Mouse (Mus musculus) 3T3-L1 (cell line): ENCODE measurements at regions not wholly inside any gene's neighbourhood (a gene's known extent, or its start where the extent isn't known, plus 50 kb on each side); places are given as distances from the start of the nearest gene placed in this dataset.

ENCODE experiments used
- DNase-seq: peaks from one replicate; pipeline ENCODE4 v3.0.0-alpha.2; 2015; ENCODE audit warnings: low read depth, low spot score

DNA sequence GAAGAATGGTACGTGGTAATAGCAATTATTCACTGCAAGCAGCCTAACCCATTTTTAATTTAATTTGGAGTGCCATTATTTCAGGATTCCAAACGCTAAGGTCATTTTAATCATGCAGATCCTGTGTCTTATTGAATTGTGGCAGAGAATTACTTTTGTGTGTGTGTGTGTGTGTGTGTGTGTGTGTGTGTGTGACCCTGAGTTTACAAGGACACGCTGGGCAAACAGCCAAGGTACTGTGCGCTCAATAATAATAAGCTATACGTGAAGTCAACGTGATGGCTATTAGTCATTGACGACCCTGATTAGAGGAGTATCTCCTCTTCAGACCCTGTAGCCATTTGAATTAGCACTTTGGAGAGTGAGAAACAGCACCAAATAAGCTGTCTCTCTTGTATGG lies 144.1 kb downstream of the Klf7 start:
- DNase-seq, result no peak

DNA sequence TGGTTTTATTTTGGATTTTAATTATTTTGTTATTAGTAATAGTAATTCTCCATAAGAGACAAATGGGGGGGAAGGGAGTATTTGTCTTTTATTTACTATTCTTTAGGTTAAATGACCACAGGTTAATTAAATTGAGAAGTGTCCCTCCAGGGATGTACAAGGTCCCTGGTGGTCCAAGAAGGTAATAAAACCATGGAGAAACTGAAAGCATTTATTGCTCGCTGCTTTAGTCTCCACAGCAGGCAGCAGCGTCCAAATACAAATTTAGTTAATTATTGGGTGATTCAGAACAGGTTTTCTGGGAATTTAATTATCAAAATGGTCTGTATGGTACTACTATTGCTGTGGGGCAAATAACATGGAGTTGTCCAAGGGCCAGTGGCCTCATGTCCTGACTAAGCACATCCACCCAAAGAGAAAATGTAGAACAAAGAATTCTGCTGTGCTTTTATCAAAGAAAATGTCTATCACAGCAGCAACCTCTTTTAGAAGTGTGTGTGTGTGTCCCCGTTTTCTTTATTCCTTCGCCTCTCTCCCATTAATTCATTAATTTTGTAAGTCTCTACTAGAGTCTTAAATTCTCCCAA lies 144.7 kb downstream of the Klf7 start:
- DNase-seq, result no peak

DNA sequence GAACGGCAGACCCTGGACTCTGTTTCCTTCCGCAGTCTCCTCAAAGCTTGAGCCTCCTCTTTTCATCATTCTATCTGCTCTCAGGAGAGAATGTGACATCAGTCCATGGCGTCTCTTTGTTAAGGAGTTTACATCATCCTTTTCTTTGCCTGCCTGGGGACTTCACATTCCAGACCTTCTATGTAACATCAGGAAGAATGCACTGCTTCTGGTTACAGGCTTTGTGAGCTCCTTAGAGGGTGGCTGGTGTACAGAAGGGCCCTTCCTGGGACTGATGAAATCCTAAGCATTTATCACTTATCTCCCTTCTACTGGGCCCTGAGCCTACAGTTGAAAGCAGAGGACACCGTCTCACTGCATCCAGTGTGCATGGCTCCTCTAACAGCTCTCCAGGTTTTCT lies 145.2 kb downstream of the Klf7 start:
- DNase-seq, result peak; percentile 57

DNA sequence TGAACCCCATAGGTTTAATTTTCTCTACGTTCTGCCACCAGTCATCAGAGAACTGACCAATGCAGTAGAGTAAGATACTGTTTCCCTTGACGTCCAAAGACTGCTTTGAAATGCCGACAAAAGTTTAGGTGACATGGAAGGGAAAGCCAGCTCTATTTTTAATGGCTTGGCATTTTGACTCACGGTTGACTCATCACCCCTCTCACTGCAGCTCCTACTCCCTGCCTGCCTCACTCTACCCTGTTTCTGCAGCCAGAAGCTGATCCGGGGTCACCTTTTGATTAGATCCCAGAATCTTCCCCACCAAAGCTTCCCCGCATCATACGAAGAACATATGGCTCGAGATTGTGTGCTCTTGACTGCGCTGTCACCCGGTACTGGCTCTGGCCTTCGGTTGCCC lies 154.2 kb downstream of the Klf7 start:
- DNase-seq, result peak; percentile 40

DNA sequence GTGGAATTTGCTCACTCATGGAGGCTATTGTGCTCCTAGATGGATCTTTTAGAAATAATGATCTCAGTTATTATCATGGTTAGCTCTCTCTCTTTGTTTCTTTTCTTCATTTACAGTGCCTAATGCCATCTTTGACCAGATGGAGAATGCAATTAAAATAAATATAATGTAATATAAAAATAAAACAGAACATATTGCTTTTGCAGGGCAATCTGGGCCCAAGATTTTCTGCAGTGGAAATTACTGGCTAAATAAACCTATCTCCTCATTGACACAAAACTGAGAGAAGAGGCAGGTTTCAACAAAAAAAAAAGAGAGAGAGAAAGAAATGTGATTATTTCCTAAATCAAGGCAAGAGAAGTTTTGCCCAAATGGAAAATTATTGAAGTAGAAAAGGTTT lies 156.6 kb downstream of the Klf7 start:
- no peak for DNase-seq

DNA sequence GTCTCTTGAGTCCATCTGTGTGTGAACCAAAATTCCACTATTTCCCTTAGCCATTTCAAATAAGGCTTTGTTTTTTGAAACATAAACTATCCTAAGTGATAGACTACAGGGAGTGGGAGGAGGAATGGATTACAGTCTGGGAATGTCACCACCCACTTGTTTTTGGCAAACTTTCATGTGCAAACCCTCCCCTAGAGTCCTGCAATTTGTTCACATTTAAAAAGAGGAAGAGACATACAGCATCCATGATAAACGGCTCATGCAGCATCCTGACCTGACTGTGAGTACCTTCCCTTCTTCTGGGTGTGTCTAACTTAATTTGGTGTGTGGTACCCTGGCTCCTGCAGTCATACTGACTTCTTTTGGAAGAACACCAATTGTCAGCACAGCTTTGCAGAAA lies 157.6 kb downstream of the Klf7 start:
- DNase-seq, result peak; percentile 16

DNA sequence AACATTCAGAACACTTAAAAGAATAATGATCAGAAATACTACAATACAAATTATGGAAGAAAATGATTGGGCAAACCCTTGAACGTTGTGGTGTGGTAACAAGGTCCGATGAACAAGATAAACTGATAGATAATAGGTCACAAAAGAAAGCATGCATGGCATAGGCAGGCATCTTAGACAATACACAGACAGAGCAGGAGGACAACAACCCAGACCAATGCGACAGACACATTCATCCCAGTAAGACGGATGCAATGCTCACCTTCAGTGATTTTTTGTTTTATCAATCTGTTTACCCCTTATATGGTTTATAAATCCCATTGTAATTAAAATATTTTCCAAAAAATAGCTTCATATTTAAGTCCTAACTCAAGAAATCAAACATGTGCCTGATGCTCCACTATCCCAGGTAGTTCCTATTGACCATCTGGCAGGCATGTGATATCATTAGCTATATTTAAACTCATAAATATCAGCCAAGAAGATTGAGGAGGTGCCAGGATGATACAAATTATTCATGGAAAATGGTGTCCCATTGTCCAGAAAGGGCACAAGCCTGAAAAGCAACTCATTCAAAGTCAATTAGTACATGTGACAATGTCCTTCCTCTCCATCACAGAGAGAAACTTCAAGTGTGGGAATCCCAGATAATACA lies 166.3 kb downstream of the Klf7 start:
- DNase-seq, result no peak

DNA sequence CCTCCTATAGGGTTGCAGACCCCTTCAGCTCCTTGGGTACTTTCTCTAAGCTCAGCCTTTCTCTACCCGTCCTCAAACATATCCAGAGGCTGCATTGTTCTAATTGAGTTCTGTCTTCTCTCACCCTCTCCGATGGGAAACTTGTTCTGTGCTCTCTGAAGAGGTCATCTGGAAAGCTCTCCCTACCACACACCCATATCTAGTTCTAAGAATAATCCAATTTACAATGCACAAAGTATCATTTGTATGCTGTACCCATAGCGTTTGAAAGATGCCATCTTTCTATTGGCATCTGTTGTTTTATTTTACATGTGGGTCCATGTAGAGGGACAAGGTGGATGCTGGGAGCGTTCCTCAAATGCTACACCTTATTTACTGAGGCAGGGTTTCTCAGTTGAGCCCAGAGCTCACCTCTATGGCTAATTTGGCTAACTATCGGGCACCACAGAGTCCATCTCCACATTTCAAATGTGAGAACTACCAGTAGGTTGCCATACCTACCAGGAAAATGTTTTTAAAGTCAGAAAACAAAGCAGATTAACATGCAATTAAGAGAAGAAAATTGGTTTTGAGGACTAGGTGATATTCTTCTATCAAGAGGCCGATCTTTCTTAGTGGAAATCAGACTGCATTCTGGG lies 167.1 kb downstream of the Klf7 start:
- no peak for DNase-seq

DNA sequence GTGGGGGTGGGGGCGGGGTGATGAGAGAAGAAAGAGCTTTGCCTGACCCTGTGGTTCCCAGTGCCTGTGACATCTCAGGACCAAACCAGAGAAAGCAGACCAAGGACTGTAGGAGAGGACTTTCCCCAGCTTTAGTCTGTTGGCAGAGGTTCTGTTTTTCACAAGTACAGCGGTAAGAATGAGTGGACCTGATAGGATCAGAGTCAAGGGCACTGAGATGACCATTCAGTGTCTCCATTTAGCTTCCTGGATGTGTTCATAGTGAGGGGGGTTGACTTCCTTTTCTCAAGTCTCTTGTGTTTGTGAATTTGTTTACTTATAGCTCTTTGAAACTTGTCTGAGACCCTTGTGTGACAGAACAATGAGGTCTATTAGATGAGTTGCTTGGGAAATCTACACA lies 167.9 kb downstream of the Klf7 start:
- no peak for DNase-seq

DNA sequence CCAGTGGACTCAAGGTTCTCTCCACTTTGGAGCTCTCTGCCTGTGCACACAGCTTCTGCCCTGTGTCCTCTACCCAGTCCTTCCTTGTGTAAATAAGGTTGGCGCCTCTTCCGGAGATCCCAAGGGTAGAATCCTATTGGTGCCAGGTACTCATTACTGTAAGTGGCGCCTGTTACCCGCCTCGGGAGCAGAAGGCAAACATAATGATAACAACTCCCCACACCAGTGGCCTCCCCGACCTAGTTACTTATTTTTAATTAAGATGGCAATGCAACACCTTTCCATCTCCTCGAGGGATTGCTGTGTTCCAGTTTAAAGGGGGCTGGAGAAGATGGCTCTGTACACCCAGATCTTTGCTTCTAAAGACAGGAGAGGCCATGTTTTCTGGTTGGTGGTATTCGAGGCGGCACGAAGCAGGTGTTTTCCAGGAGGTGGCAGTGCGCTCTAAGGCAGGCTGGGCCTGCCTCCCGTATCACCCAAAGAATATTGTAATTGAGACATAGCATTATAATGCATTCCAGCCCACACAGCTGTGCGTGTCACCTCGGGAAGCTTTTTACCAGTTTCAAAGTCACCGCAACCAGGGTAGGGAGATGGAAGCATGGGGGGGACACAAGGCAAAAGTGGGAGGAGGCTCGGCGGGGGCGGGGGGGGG lies 168.7 kb downstream of the Klf7 start:
- peak; percentile 26 for DNase-seq

DNA sequence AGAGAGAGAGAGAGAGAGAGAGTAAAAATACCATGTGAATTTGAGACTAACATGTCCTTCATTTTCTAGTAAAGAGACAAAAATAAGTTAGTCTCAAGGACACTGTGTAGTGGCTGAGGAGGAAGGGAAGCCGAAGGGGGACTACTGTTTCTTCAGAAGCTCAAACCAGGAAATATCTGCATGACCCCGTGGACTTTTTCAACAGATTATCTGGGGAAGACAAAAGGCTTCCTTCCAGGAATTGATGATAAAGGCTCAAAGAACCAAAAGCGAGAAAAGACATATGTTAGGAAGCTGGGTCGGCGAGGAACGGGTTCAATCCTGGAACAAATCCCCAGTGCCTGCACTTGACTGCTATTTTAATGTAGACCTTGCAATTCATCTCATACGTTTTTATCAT lies 170.4 kb downstream of the Klf7 start:
- DNase-seq, result no peak

DNA sequence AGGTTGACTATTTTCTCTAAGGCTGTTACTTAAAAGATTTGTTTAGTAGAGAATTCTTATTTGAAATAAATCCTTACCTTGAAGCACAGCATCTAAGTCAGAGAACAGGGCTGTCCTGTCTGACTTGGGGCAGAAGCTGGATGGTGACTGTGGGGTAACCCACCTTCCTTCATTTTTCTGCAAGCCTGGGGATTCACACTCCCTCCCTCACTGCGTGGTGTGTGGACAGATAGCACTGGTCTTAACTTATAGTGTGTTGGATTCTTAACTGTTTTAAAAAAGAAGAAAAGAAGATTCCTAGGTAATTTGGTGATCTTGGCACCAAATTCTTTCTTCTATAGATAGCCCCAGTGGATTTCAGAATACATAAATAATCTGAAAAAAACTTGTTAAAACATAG lies 174.8 kb downstream of the Klf7 start:
- no peak for DNase-seq

DNA sequence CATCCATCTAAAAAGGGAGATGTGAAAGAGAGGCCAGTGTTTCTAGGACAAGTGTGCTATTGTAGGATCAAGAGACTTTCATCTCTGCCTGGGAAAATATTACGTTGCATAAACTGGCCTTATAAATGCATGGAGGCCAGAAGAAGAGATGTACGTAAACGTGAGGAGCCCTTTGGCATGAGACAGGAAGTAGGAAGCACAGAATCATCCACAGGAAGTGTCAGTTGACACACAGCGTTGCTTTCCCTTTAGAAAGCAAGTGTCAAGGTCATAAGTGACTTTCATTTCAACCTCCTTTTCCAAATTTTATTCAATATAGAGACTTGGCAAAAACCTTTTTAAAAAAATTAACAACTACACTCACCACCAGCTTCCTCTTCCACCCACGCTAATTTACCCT lies 175.2 kb downstream of the Klf7 start:
- DNase-seq, result no peak

DNA sequence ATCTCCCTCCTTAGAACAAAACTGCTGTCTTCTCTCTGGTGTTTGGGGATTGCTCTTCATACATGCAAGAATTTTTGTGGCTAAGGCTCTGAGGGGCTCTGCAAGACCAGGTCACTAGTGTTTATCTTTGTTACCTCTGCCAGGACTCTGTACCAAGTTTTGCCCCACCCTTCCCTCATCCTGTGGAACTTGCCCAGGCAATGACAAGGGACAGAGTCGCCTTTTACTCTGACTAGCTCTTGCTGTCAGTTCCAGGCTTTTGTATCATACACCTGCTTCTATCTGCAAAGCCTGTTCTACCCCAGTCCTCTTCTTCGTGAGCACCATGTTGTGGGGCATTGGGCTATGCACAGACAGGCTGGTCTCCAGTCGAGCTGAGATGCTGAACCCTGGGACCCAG lies 175.7 kb upstream of the 4933402D24Rik start:
- DNase-seq, result no peak

DNA sequence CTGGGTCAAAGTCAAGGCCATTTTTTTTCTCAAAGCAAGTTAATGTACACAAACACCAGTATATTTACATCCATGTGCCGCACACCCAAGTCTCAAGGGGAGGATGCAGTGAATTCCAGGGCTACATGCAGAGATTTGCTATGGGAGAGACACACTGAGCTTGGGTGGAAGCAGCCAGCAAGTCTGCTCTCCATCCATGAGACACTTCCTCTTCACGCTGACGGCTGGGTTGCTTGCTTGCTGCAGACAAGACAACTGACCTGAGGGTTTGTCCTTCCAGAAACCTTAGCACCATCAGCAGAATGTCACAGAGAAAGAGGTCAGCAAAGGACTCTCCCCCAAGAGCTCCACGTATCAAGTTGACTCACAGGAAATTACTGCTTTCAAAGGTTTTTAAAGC lies 169.3 kb upstream of the 4933402D24Rik start:
- no peak for DNase-seq

DNA sequence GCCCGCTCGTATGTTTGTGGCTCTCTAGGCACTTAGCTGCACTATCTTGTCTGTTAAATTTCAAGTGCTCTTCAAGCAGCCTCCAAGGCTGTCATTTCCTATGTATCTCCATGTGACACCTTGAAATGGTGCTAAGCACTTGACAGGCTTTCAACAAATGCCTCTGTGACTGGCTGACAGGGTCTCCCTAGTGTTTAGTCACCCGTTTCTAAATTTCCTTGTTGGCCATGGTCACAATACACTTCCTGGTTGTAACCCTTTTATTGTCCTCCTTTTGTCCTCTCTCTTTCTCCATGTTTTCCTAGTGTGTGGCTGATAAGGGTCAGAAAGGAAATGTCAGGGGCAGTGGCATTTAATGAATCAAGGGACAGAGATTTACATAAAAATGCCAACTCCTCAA lies 168.4 kb upstream of the 4933402D24Rik start:
- DNase-seq, result no peak

DNA sequence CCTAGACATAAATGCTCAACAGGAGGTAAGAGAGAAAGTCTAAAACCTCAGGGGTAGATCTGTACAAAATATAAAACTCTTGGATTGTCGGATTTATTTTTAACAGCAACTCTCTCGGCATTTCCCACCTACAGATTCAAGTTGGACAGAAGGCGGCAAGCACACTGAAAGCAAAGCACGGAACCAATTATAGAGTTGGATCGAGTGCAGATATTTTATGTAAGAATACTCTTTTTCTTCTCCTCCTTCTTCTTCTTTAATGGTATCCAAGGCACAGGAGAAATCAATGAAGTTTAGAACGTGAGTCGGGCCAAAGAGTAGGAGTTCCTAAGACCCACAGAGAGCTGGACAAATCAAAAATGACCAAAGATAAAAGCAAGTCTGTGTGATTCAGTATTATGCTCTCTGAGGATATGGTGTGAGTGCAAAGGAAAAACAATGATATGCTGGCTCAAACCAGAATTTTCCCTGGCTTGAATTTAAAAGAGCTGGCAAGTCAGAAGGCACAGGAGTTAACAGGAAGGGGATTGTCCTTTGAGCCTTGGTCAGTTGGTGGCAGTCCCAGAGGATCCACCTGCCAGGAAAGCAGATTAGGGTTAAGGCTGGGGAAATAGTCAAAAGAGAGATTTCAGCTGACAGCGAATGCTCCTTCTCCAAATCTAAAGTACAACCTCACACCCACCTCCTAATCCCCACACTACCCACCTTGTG lies 165.7 kb upstream of the 4933402D24Rik start:
- DNase-seq, result no peak

DNA sequence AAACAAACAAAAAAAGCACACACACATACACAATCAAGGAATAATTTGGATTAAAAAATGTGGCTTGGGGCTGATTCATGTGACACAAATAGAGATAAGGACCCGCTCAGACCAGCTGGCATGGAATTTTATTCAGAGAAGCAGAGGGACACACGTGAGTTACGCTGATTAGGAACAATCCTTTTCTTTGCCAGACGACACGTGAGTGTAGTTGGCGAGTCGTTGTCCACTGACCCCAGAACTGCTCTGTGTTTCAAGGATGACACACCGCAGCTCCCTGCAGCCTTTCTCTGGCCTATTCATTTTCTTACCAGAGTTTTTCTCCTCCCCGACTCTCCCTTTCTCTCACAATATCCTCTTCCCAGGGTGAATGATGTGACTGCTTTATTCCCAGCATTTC lies 163.4 kb upstream of the 4933402D24Rik start:
- no peak for DNase-seq

DNA sequence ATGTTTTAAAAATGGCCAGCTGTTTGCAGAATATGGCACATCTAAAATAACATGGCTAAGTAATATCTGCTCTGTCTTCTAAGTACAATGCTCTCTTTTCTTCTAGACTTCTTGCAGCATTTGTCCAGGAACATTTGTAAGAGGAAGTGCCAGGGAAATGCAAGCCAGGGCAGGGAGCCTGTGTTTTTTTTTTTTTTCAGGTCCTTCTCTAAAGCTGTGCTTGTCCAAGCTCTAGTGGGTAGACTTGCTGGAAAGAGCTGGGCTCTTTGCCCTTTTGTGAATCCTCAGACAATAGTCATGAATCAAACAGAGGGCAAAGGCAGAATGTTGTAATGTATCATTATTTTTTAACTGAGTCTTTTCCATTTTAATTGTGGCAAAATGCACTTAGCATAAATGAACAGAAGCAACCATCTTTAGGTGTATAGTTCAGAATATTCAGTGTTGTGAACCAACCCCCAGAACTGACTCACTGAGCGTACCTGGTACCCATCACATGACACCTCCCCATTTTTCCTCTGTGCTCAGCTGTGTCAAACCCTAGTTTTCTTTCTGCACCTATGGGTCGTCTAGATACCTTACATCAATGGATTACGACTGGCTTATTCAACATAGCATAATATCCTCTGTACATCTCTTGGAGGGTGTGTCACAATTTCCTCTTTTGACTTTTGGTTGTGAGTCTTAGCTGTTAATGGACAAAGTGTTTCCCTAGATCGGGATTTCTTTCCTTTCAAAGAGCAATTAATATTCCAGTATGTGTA lies 160.5 kb upstream of the 4933402D24Rik start:
- DNase-seq, result no peak

DNA sequence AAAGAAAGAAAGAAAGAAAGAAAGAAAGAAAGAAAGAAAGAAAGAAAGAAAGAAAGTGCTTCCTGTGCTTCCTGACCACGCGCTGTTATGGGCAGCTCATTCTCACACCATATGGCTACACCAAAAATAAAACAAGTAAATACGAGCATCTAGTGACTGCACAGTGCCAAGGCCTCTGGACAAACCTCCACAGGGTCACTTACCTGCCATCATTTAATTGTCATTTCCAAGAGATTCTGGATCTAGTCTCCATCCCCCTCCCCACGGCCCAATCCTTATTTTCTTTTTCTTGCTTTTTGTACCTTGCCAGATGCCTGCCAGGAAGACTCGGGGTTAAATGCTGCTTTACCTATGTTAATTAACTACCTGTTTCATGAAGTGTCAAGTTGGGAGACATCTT lies 159.8 kb upstream of the 4933402D24Rik start:
- DNase-seq, result no peak

DNA sequence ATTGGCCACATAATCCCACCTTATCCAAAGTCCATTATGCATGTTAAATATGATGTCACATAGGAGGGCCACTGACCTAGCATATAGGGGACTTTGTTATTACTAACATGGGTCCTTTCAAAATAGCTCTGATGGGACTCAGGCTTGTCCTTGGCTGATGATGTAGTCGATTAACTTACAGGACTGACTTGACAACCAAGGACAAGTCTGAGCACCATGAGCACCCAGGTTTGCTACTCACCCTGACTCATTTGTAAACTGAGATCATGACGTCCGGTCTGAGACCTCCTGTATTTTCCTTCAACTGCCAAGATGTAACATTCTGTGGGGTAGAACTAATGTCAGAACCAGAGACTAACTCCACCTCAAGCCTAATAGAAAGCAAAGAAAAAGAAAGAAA lies 159.3 kb upstream of the 4933402D24Rik start:
- no peak for DNase-seq
